Mouse (Mus musculus) adrenal gland, adult 8-10 months (tissue): Measurements from ENCODE around the gene Fgfr1op. TPM values are rescaled to one million over a fixed set of nuclear protein-coding genes. Genes with fewer than 3 reads are reported as not detected.
"Not testable (repeated sequence)": the region's sequence is repeated elsewhere in the genome, so short reads cannot be mapped to it uniquely, and the experiment has no call there.

Source experiments
- DNase-seq: peaks from one replicate; pipeline ENCODE4 v3.0.0; 2022
- total RNA-seq, 4 experiments: library from RNA; stranded (reverse); gene quantifications; 2 replicates each; pipeline ENCODE4 v1.2.4; 2022

The Fgfr1op gene
- total RNA-seq = 10 to 100 TPM; 25.0 to 29.9 (median 27.9) TPM

DNA sequence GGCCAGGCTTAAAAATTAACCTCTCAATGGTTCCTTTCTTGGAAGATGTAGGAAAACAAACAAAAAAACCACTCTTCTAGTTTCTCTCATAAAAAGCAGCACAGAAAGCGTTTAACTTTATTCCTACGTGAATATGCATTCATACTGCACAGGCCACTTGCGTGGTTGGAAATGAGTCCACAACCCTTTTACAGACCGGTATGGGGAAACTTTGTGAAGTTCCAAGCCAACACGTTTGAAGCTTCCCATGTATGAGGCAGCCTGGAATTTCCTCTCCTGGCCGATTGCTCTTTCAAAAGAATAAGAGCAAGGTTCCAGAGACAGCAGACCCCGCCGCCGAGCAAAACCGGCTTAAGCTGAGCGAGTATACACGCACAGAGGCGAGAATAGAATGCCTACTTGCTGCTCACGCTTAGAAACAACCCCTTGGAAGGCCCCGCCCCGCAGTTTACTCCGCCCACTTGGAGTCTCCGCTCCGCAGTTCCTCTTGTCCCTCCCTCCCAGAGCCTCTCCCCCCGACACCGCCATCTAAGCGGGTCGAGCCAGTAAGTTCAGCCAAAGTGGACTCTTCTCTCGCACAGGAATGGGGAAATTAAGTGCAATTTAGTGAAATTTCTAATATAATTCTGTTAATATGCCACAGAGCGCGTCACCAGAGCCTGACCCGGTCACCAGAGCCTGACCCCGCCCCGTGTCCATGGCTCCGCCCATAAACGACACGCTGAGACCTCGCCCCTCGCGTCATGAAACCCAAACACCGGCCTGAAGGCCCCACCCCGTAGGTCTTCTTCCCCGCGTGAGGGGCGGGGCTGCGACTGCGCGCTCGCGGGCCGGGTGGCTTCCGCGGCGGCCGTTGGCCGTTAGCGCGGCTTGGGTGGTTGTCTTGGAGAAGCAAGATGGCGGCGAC lies at the start of gene Fgfr1op:
Gene Fgfr1op, plus strand, starts transcription at position 801 of the 907 bp plus-strand sequence.
- DNase-seq = peak; percentile 49

DNA sequence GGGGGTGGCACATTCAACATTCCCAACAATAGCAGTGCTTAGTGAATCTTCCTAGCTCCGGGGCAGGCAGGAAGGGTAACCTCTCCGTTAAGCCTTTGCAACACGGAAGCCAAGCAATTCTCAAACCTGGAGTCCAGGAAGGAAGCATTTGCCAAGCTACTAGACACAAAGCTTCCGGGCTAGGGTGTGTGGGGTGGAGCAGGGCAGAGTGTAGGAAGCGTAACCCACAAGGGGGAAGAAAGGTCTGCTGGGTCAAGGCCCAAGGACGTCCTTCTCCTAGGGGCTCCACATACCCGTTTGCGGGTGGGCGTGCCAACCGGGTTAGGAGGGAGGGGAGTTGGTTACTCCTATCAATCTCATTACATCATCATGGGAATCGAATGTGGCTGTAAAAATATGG lies 48.9 kb upstream of the Fgfr1op start:
- DNase-seq = not testable (repeated sequence)

DNA sequence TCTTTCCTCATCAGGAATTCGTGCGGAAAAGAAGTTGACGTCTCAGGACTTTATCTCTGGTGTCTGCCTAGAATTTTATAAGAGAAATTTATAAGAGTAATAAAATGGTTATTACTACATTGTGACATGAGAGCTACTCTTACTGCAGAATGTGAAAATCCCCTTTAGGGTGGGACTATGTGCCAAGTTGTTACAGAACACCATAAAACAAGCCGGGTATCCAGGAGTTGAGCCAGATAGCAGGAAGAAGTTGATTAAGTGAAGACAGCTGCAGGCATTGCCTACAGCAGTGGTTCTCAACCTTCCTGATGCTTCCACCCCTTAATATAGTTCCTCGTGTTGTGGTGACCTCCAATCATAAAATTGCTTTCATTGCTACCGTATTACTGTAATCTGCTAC lies 48.4 kb upstream of the Fgfr1op start:
- DNase-seq = not testable (repeated sequence)

DNA sequence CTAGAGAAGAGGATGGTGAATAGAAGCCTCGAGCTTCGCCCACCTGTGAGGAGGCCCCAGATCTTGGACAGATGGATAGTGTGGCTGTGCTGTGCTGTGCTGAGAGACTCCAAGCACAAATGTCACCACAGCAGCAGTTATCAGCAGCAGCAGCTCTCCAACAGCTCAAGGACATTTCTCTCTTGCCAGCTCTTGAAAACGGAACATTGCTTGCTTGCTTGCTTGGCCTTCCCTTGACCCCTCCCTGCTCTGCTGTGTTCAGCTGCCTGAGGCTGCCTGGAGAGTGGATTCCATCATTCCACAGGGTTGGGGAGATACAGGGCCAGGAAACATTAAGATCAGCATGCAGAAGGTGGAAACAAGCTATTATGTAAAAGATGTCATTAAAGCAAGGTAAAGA lies 42.3 kb upstream of the Fgfr1op start:
- DNase-seq = not testable (repeated sequence)

DNA sequence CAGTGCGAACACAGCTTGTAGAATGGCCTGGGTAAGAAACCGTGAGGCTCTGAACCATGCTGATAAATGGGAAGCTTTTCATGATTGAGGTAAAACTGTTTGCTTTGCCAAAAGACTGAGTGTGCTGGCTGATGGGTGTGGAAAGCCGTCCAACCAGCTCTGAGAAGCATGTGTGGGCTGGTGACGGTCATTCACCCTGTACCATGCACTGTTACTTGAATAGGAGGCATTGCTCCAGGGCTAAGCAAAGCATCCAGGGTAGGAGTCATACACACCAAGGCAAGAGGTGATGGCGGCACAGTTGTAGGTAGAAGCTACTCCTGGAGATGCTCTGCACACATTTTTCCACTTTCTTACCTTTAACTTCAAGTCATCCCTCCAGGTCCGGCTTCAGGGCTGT lies 40.7 kb upstream of the Fgfr1op start:
- DNase-seq = not testable (repeated sequence)

DNA sequence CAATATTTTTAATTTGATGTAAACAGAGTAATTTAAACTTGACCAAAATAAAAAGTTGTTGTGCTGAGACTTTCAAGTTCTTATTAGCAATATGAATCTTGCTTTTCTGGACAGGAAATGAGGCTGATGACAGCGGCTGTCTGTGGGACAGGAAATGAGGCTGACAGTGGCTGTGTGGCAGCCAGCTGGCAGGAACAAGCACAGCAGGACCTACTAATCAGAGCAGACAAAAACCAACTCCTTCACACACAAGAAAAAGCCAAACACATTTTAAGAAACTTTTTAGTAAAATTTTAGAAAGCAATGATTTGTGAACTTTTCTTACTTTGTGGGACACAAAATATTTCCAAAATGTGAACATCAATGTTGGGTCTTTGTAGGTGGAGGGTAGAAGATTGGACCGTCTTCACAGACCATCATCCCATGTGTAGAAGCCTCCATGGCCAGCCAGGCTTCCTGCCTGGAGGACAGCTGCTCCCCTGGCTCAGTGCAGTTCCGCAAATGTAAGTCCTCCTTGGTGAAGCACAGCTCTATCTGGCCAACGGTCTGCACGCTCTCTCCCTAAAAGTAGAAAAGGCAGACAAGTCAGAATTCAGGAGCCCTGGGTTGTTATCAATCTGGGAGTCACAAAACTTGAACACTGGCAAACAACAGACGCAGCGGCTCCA lies 36.8 kb upstream of the Fgfr1op start:
- DNase-seq = not testable (repeated sequence)

DNA sequence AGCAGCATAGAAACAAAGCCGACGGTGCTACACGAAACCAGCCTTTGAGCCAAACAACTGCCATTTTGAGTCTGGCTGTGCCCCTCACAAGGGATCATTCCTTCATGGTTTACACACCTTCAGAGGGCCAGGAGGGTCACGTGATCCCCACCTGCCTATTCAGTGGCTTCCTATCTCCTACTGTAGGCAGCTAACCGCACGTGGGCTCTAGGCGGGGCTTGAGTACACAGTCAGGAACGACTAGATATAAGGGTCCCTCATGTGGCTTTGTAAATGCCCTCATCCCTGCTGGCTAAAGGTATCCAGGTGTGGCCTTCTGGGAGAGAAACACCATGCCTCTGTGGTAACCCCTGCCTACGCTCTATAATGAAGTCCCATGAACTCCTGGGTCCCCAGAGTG lies 35.7 kb upstream of the Fgfr1op start:
- not testable (repeated sequence) for DNase-seq

DNA sequence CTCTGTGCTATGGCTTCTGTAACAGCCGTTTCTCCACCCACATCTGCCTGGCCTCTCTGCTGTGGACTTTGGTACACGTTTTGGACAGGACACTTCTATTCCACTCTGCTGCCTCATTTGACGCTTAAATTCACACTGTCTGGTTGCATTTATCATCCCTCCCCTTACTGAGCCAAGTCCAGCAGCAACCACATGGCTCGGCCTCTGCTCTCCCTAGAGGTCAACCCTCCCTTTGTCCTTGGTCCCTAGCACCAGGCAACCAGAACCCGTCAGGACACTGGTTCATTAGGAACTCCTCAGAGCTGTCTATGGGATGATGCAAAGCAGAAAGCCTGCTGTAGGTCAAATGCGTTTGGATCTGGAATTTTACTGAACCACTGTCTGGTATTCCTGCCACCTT lies 34.5 kb upstream of the Fgfr1op start:
- not testable (repeated sequence) for DNase-seq

DNA sequence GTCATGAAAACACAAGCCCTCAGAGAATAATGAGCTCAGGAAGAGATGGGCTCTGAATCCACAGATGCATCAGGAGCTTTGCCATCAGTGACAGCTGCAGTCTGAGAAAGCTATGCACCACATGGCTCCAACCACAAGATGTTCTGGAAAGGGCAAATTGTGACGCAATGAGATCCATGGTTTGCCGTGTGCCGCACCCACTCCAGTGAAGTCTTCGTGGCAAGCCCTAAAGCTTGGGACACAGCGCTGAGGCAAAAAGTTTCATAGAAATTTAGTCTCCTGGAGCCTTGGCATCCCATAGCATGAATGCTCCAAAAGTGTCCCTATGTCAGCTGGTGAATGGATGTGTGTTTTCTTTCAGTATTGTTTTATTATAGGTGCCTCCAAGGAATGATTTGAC lies 27.2 kb upstream of the Fgfr1op start:
- not testable (repeated sequence) for DNase-seq

DNA sequence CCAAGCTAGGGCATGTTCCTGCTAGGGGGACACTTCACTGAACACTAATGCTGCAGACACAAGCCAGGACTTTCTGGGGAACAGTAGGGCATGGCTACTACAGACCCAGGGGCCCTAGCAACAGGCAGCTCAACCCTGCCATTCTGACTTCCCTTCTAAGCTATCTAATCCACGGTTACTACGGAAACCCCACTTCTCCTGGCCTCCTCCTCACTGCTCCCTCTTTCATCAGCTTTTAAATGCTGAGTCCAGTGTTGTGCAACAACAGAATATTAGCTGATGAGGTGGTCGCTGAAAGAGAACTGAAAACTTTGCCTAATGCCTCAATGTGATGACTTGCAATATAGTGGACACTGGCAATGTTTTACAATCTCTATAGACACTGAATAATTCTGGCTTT lies 25.1 kb upstream of the Fgfr1op start:
- not testable (repeated sequence) for DNase-seq

DNA sequence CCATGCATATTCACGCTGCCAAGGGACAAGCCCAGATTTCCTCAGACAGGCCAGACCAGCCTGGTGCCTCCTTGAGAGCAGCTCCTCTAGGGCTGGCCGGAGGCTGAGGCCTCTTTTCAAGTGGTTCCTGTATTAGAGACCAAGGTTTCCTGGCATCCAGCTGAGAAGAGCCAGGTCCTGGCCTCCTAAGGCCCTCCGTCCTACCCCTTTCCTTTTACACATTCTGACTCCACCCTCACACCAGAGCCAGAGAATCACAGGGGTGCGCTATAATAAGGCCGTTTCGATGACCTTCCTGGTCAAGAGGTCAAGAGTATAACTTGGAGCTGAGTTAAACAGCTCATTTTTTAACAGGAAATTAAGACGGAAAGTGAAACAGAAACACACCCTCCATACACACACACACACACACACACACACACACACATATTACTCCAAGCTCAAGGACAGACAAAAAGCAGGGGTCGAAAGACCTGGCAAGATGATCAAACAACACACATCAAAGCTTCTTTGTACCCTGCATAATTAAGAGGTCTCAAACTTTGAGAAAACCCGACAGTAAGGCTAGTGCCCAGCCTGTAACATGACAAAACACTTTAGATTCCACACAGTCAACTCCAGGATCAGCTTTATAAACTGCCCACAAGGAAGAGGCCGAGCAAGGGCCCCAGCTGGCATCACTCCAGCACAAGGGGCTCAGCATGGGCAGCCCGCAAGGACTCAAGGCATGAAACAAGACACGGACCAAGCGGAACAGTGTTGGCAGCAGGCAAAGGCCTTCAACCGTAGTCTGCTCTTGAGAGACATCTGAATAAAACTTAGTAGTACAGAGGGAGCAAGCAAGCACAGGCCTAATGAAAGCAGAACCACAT lies 21.3 kb upstream of the Fgfr1op start:
- DNase-seq = peak; percentile 62

DNA sequence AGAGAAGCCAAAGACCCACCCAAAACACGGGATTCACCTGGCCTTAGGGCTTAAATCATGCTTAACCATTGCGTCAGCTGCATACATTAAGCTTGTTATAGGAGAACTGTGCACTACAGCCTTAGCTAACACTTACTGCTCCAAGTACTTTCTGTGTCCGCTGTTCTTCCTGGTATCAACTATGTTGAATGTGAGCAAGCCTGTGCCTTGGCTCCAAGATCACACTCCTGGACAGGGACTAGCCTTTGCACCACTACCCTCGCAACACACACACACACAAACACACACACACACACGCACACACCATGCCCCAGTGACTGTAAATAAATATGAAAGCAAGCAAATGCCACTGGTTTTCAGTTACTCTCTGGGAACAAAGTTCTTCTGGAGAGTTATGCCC lies 18.4 kb upstream of the Fgfr1op start:
- not testable (repeated sequence) for DNase-seq

DNA sequence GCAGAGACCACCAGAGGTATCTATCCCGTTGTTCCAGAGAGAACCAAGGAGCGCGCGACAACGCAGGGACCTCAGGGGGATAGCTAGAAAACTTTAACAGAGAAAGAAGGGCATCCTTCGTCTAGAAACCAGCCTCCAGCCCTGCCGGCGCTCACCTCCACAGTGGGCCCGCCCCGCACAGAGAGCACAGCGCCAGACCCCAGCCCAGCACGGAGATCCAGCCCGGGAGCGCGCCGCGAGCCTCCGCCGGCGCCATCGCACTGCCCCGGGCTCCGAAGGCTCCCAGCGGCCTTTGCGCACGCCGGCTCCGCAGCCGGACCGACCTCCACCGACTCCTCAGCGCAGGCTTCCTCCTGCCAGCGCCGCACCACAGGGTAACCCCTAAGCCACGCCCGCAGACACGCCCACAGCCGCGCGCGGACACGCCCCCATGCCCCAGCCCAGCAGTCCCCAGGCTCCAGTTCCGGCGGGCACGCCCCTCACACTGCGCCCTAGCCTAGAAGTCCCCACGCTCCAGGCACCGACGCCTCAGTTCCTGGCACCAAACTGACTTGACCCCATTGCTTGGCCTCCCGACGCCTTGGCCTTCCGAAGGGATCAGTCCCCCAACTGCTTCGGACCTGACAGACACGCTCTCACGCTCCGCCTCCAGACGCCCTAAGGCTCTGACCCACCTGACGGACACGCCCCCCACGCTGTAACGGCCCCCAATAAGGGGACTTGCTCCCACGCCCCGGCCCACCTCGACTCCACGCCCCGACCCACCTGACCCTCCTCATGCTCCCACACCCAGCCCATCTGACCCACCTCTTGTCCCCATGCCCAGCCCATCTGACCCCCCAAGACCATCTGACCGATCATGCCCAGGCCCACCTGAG lies 17.6 kb upstream of the Fgfr1op start, which contains the start of the genes Gm49673 and Rnaset2a:
Gene Gm49673, minus strand, starts transcription at position 350 of the 878 bp plus-strand sequence.
Gene Rnaset2a, minus strand, starts transcription at position 659 of the 878 bp plus-strand sequence.
- peak; percentile 43 for DNase-seq

DNA sequence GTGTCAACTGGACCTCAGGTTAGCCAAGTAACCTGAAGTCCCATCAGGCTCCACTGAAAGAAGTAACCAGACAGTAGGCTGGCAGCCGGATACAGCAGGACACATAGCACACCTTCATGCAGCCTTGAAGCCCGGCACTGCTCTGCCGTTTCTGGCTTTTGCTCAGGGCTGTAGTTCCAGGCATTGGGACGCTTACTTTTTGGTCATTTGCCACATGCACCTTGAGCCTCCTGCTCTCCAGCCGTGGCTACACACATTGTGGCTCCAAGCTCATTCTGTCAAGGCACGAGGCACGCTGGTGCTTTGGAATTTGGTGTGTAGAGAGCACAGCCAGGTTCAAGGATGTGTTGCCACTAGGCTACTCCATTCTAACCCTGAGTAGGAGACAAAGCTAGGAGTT lies 10.3 kb upstream of the Fgfr1op start:
- DNase-seq = not testable (repeated sequence)

DNA sequence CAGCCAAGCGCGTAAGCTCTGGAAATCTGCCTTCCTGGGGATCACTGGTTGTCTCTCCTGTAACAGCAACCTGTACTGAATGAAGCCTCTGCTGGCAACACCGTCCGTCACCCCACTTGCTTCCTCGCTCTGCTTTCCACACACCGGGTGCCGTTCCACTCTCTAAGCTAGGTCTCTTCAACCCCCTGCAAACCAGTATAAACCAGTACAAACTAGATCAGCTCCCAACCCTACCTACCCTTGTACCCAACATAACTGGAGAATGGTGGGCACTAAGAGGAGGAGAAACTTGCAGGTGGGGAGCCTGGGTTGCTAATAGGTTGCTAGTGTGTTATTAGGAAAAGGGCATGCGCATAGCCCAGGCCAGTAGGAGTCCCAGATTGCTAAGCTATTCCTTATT lies 9.3 kb upstream of the Fgfr1op start:
- not testable (repeated sequence) for DNase-seq

DNA sequence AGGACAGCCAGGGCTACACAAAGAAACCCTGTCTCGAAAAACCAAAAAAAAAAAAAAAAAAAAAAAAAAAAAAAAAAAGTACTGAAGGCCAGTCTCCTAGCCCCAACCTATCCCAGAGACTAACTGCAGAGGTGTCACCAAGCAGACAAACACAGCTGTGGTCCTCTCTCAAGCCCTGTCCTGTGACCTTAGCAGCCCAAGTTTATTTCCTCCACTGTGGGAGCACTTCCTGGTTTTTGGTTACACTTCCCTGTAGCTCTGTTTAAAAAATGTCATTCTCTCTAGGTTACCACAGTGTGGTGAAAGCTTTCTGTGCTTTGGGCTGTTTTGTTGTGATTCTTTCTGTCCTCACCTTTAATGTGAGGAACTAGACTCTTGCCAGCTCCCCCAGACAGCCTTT lies 6.7 kb upstream of the Fgfr1op start:
- not testable (repeated sequence) for DNase-seq

DNA sequence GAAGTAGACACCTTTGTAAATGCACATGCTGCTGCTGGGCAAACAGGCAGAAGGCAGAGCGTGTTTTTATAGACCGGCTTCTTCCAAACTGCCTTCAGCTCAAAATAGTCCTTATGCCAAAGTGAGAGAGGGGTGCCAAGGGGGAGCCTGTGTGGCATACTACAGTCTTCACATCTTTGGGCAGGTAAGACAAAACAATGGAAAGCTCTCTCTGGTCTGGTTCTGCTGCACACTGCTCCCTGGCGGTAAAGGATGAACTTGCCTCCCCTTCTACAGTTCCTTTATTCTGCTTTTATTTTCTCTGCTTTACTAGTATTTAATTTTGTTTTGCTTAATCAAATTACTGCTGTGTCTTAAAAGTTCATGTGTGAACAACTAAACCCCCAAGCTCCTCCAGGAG lies 4.3 kb upstream of the Fgfr1op start:
- not testable (repeated sequence) for DNase-seq

DNA sequence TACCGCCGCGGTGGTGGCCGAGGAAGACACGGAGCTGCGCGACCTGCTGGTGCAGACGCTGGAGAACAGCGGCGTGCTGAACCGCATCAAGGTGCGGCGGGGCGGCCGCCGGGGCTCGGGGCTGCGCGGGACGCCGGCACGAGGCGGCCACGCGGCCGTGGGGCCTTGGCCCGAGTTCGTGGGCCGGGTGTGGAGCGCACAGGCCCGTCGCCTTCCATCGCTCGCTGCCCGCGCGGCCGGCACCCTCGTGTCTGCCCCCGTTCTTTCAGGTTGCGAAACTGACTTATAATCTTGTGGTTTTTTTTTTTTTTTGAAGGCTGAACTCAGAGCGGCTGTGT lies 276 bp downstream of the Fgfr1op start:
- DNase-seq = peak; percentile 24

DNA sequence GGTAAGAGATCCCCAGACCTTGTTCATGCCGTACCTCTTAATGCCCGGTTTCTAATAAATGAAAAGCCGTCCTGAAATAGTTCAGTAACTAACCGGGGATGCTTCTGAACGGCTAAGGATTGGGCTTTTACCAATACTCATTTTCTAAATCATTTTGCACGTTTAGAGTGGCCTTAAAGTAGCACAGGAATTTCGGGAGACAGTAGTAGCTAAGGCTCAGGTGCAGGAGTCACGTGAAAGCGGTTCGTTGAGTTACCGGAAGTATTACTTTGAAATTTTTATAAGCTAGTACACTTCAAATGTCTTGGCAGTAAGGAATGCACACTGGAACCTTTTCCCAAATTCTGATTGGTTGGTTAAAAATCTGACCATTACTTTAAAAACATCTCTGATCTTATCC lies 676 bp downstream of the Fgfr1op start:
- not testable (repeated sequence) for DNase-seq

DNA sequence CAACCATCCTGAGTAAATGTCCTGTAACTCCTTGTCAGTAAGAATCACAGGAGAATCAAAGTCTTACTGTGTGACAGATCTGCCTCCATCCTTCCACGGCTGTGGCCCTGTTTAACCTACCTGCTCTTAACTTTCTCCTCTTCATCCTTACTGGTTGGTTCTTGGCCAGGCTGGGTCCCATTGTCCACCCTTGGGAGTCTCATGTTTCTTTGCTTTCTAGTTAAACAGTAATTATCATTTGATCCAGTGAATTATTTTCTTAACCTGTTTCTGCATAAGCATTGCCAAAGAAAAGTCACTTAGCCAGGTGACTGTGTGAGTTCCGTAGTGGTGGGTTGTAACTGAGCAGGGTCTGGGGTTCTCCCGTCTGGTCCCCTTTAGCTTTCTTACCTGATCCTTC lies 1.2 kb downstream of the Fgfr1op start:
- DNase-seq = not testable (repeated sequence)

DNA sequence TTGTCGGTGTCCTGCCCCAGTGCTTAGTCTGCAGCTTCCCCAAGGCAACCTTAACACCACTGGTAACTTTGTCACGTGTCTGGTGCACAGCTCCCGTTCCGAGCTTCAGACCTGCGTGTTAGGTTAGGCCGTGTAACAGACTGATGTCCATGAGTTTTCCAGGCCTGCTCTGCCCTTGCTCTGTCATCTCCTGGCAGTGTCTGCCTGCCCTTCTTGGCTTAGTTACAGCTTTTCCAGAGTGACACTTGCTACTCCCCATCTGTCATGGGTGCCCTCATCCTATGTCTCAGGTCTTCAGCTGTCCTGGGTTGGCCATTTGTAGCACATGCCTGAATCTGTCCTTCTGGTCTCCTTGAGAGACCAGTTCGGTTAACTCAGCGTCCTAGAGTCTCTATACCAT lies 2.1 kb downstream of the Fgfr1op start:
- peak; percentile 72 for DNase-seq
